Mouse (Mus musculus): ENCODE data around the gene Tcf15. TPM values are rescaled to one million over a fixed set of nuclear protein-coding genes. Genes with fewer than 3 reads are reported as not detected.

The Tcf15 gene
- polyA plus RNA-seq, 1 experiment from 2014 or later, result 3.4 TPM

DNA sequence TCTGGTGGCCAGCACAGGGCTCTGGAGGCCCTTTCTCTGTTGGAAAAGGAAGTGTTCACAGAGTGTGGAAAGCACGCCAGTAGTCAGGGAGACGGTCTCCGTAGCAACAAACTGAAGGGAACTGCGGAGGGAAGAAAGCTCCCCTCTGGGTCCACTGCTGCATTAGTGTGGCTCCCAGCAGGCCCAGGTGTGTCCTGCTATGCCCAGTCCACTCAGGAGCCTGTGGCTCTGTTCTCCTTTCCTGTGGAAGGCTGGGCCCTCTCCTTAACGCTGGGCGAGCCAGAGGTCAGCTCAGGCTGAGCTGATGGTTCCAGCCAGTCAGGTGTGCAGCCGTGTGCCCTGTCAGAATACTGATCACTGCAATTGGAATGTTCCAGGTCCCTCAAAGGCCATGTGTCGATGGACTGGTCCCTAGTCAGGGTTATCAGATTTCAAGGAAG, 24.5 kb downstream of the Tcf15 start:
- ATAC-seq (replicated peaks; ENCODE audit: low FRiP score) (peak; percentile 46; the same call in 1 of the 2 replicates), DNase-seq (ENCODE audit: low spot score) (peak; percentile 69)
- 34% methylated on average over 8 of the region's 8 CpGs for WGBS
- Histone ChIP-seq H3K4me3 (ENCODE audit: low read depth, low read length) (no peak overlapping the region), H3K36me3 (ENCODE audit: control insufficient read depth, insufficient read depth, low read length) (no peaks in the 10 kb centered on the region), H3K4me1 (replicated peaks; ENCODE audit: control insufficient read depth, insufficient read depth, low read length) (no peaks in the 10 kb centered on the region), H3K9me3 (ENCODE audit: control insufficient read depth, low read length) (no peaks in the 10 kb centered on the region; the same call in 1 of the 2 replicates), H3K27me3 (ENCODE audit: control insufficient read depth, insufficient read depth, low read length) (no peaks in the 10 kb centered on the region), H3K4me2 (ENCODE audit: low read depth, low read length, severe bottlenecking) (no peak overlapping the region), H3K27ac (ENCODE audit: low read depth, low read length) (no peak overlapping the region), H3K9ac (ENCODE audit: low read length) (no peak overlapping the region)

DNA sequence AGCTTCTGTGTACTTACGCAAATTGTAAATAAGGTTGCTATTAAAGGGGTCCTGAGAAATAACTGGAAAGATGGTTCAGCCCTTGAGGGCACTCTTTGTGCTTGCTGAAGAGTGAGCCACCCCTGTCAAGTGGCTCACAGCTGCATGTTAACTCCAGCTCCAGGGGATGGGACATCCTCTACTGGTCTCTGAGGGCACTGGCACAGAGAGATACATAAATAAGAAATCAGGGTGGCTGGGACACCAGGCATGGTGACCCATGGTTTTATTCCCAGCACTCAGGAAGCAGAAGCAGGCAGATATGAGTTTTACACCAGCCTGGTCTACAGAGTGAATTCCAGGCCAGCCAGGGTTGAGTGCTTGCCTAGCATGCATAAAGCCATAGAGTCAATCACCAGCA, 26.0 kb downstream of the Tcf15 start:
- no peaks in the 10 kb centered on the region for H3K36me3 ChIP-seq (ENCODE audit: control insufficient read depth, insufficient read depth, low read length)
- DNase-seq (ENCODE audit: low spot score), result no peak
- no peak overlapping the region for H3K4me3 ChIP-seq (ENCODE audit: low read depth, low read length)
- no peaks in the 10 kb centered on the region for H3K27me3 ChIP-seq (ENCODE audit: control insufficient read depth, insufficient read depth, low read length)
- H3K9me3 ChIP-seq (ENCODE audit: control insufficient read depth, low read length), result no peaks in the 10 kb centered on the region; the same call in 1 of the 2 replicates
- H3K4me2 ChIP-seq (ENCODE audit: low read depth, low read length, severe bottlenecking), result no peak overlapping the region
- H3K4me1 ChIP-seq (replicated peaks; ENCODE audit: control insufficient read depth, insufficient read depth, low read length), result no peaks in the 10 kb centered on the region
- H3K9ac ChIP-seq (ENCODE audit: low read length), result no peak overlapping the region
- H3K27ac ChIP-seq (ENCODE audit: low read depth, low read length), result no peak overlapping the region
- ATAC-seq (replicated peaks; ENCODE audit: low FRiP score), result no peak
- WGBS, result 100% methylated on average over 1 of the region's 1 CpGs

DNA sequence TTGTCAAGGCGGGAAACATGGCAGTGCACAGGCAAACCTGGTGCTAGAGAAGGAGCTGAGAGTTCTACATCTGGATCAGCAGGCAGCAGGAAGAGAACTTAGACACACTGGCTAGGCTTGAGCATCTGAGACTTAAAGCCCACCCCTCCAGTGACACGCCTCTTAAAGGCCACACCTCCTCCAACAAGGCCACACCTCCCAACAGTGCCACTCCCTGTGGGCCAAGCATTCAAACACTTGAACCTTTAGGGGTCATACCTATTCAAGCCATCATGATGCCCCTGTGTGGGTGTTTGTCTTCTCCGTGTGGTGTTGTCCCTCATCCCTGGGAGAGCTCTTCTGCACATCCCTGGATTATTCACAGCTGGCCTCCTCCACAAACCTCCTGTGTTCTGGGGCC, 31.5 kb downstream of the Tcf15 start:
- Histone ChIP-seq H3K36me3 (ENCODE audit: control insufficient read depth, insufficient read depth, low read length) (no peaks in the 10 kb centered on the region), H3K4me1 (replicated peaks; ENCODE audit: control insufficient read depth, insufficient read depth, low read length) (no peaks in the 10 kb centered on the region), H3K4me2 (ENCODE audit: low read depth, low read length, severe bottlenecking) (no peak overlapping the region), H3K27me3 (ENCODE audit: control insufficient read depth, insufficient read depth, low read length) (no peaks in the 10 kb centered on the region), H3K9me3 (ENCODE audit: control insufficient read depth, low read length) (no peaks in the 10 kb centered on the region), H3K9ac (ENCODE audit: low read length) (no peak overlapping the region), H3K27ac (ENCODE audit: low read depth, low read length) (no peak overlapping the region), H3K4me3 (ENCODE audit: low read depth, low read length) (no peak overlapping the region)
- ATAC-seq (replicated peaks; ENCODE audit: low FRiP score), result no peak
- WGBS, result 93% methylated on average over 3 of the region's 3 CpGs
- DNase-seq (ENCODE audit: low spot score), result no peak

DNA sequence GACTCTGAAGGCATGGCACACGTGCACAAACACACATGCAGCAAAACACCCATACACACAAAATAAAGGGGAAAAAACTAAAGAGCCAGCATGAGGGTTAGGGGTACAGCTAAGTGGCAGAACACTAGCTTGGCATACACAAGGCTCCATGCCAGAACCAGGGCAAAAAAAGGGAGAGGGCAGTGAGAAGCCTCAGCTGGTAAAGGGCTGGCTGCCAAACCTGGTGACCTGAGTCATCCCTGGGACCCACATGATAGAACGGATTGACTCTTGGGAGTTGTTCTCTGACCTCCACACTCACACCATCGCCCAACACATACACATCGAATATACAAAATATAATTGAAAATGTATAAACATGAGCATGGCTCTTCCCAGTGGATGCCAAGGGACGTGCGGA, 33.3 kb downstream of the Tcf15 start:
- H3K4me3 ChIP-seq (ENCODE audit: low read depth, low read length), result no peak overlapping the region
- H3K36me3 ChIP-seq (ENCODE audit: control insufficient read depth, insufficient read depth, low read length), result no peaks in the 10 kb centered on the region
- no peaks in the 10 kb centered on the region for H3K27me3 ChIP-seq (ENCODE audit: control insufficient read depth, insufficient read depth, low read length)
- no peak for DNase-seq (ENCODE audit: low spot score)
- H3K9ac ChIP-seq (ENCODE audit: low read length), result no peak overlapping the region
- H3K4me1 ChIP-seq (replicated peaks; ENCODE audit: control insufficient read depth, insufficient read depth, low read length), result no peaks in the 10 kb centered on the region
- H3K4me2 ChIP-seq (ENCODE audit: low read depth, low read length, severe bottlenecking), result no peak overlapping the region
- no peaks in the 10 kb centered on the region for H3K9me3 ChIP-seq (ENCODE audit: control insufficient read depth, low read length)
- H3K27ac ChIP-seq (ENCODE audit: low read depth, low read length), result no peak overlapping the region
- no peak for ATAC-seq (replicated peaks; ENCODE audit: low FRiP score)
- 79% methylated on average over 6 of the region's 6 CpGs for WGBS

DNA sequence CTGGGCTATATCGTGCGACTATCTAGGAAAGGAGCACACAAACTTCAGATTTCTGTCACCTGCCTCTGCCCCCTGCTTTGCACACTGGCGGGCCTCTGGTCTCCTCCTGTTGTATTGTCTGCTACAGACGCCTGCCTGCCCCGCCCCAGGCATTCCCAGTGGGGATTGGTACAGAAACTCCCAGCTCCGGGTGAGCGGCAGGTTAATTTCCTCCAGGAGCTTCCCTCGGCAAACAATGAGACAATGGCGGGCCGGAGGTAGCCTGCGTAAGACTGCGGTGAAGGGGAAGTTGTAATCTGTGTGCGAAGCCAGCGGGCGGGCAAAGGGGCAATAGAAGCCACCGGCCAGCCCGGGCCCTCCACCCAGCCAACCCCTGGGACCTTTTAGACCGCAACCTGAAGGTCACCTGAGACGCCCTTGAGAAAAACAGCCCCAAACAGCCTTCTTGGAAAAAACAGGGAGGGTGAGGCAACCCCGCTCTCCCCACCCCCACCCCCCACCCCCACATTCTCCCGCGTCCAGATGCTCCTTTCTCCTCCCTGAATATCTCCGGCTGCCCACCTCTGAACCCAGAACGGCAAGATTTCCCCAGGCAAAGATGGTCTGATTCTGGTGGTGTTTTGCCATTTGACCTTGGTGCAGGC, 33.9 kb downstream of the Tcf15 start:
- Histone ChIP-seq H3K4me3 (ENCODE audit: low read depth, low read length) (no peak overlapping the region), H3K36me3 (ENCODE audit: control insufficient read depth, insufficient read depth, low read length) (no peaks in the 10 kb centered on the region), H3K4me2 (ENCODE audit: low read depth, low read length, severe bottlenecking) (peak overlapping the region; percentile 19; the same call in 1 of the 2 replicates), H3K27me3 (ENCODE audit: control insufficient read depth, insufficient read depth, low read length) (no peaks in the 10 kb centered on the region), H3K9me3 (ENCODE audit: control insufficient read depth, low read length) (no peaks in the 10 kb centered on the region), H3K27ac (ENCODE audit: low read depth, low read length) (no peak overlapping the region), H3K4me1 (replicated peaks; ENCODE audit: control insufficient read depth, insufficient read depth, low read length) (no peaks in the 10 kb centered on the region), H3K9ac (ENCODE audit: low read length) (0 out of 2 replicates have a peak overlapping the region, but pooled peaks have one; percentile 20)
- ATAC-seq (replicated peaks; ENCODE audit: low FRiP score) (0 out of 2 replicates have a peak, but pooled peaks have one; percentile 10), DNase-seq (ENCODE audit: low spot score) (peak; percentile 59)
- 7% methylated on average over 24 of the region's 24 CpGs for WGBS

DNA sequence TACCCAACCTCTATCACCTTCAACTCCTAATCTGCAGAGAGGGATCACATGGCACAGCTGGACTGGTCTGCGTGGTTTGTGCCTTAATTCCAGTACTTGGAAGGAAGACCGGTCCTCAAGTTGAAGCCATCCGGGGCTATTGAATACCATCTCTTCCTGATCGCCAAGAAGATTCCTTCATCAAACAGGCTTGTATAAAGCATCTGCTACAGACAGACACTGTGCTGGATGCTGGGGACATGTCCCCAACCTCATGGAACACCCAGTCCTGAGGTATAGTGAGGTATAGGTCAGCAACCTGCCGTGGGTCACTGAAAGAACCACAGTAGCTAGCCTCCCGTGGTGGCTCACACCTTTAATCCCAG, 34.4 kb downstream of the Tcf15 start:
- Histone ChIP-seq H3K9me3 (ENCODE audit: control insufficient read depth, low read length) (no peaks in the 10 kb centered on the region), H3K36me3 (ENCODE audit: control insufficient read depth, insufficient read depth, low read length) (no peaks in the 10 kb centered on the region), H3K27me3 (ENCODE audit: control insufficient read depth, insufficient read depth, low read length) (no peaks in the 10 kb centered on the region), H3K4me3 (ENCODE audit: low read depth, low read length) (no peak overlapping the region), H3K4me1 (replicated peaks; ENCODE audit: control insufficient read depth, insufficient read depth, low read length) (no peaks in the 10 kb centered on the region), H3K4me2 (ENCODE audit: low read depth, low read length, severe bottlenecking) (no peak overlapping the region), H3K9ac (ENCODE audit: low read length) (no peak overlapping the region), H3K27ac (ENCODE audit: low read depth, low read length) (no peak overlapping the region)
- 68% methylated on average over 6 of the region's 6 CpGs for WGBS
- DNase-seq (ENCODE audit: low spot score) (no peak), ATAC-seq (replicated peaks; ENCODE audit: low FRiP score) (no peak)

DNA sequence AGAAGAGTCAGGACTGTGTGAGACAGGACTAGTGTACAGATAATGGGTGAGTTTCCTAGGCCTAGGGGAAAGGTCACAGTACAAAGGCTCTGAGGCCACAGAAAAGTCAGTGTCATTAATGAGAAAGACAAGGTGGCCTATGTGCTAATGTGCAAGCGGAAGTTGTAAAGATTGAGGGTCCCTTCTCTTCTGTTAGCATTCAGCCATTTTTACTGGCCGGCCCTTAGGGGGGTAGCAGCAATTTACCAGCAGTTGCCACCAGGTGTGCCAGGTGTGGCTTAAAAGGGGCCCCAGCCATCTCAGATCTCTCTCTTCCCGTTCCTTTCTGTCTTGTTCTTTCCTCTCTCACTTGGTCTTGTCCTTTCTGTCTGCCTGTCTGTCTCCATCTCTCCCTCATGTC, 35.0 kb downstream of the Tcf15 start:
- no peaks in the 10 kb centered on the region for H3K9me3 ChIP-seq (ENCODE audit: control insufficient read depth, low read length)
- no peaks in the 10 kb centered on the region for H3K4me1 ChIP-seq (replicated peaks; ENCODE audit: control insufficient read depth, insufficient read depth, low read length)
- H3K4me3 ChIP-seq (ENCODE audit: low read depth, low read length), result no peak overlapping the region
- DNase-seq (ENCODE audit: low spot score) (no peak), ATAC-seq (replicated peaks; ENCODE audit: low FRiP score) (no peak)
- WGBS, result 92% methylated on average over 3 of the region's 3 CpGs
- H3K36me3 ChIP-seq (ENCODE audit: control insufficient read depth, insufficient read depth, low read length), result no peaks in the 10 kb centered on the region
- H3K9ac ChIP-seq (ENCODE audit: low read length), result no peak overlapping the region
- no peak overlapping the region for H3K27ac ChIP-seq (ENCODE audit: low read depth, low read length)
- H3K27me3 ChIP-seq (ENCODE audit: control insufficient read depth, insufficient read depth, low read length), result no peaks in the 10 kb centered on the region
- no peak overlapping the region for H3K4me2 ChIP-seq (ENCODE audit: low read depth, low read length, severe bottlenecking)

DNA sequence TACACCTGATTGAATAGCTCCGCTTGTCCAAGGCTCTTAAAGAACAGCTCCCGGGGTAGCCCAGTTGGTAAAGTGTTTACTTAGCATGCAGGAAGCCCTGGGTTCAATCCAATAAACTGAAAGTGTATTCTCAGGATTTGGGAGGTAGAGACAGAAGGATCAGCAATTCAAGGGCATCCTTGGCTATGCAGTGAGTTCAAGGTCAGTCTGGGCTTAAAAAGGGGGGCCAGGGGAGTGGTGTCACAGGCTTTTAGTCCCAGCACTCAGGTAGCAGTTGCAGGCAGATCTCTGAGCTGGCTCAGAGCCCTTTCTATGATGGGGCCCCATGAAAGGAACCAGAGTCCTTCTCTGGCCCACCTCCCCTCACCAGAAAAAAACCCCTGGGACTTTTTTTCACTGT, 35.9 kb downstream of the Tcf15 start:
- Histone ChIP-seq H3K4me2 (ENCODE audit: low read depth, low read length, severe bottlenecking) (no peak overlapping the region), H3K4me1 (replicated peaks; ENCODE audit: control insufficient read depth, insufficient read depth, low read length) (no peaks in the 10 kb centered on the region), H3K4me3 (ENCODE audit: low read depth, low read length) (no peak overlapping the region), H3K27me3 (ENCODE audit: control insufficient read depth, insufficient read depth, low read length) (no peaks in the 10 kb centered on the region), H3K9me3 (ENCODE audit: control insufficient read depth, low read length) (no peaks in the 10 kb centered on the region), H3K9ac (ENCODE audit: low read length) (no peak overlapping the region), H3K36me3 (ENCODE audit: control insufficient read depth, insufficient read depth, low read length) (no peaks in the 10 kb centered on the region), H3K27ac (ENCODE audit: low read depth, low read length) (no peak overlapping the region)
- DNase-seq (ENCODE audit: low spot score) (no peak), ATAC-seq (replicated peaks; ENCODE audit: low FRiP score) (no peak)
- WGBS, result 90% methylated on average over 2 of the region's 2 CpGs

DNA sequence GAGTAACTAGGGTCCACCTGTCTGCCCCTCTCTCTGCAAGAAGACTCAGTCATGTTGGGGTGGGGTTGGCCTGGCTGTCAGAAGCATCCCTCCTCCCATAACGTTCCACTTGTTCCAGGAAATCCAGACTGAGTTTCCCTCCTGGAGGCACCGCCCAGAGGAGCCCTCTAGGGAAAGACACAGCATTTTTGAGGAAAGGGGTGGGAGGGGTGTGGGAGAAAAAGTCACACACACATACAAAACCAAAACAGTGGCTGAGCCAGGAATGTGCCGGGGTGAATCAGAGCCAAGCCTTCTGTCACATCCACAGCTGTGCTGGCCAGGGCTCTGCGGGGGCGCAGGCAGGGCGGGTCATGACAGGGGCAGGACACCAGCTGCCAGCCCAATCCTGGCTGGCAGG, 37.0 kb downstream of the Tcf15 start:
- H3K9me3 ChIP-seq (ENCODE audit: control insufficient read depth, low read length), result no peaks in the 10 kb centered on the region
- WGBS, result 86% methylated on average over 6 of the region's 6 CpGs
- H3K4me1 ChIP-seq (replicated peaks; ENCODE audit: control insufficient read depth, insufficient read depth, low read length), result no peaks in the 10 kb centered on the region
- H3K27ac ChIP-seq (ENCODE audit: low read depth, low read length), result no peak overlapping the region
- ATAC-seq (replicated peaks; ENCODE audit: low FRiP score) (no peak), DNase-seq (ENCODE audit: low spot score) (no peak)
- no peaks in the 10 kb centered on the region for H3K36me3 ChIP-seq (ENCODE audit: control insufficient read depth, insufficient read depth, low read length)
- H3K4me3 ChIP-seq (ENCODE audit: low read depth, low read length), result no peak overlapping the region
- no peaks in the 10 kb centered on the region for H3K27me3 ChIP-seq (ENCODE audit: control insufficient read depth, insufficient read depth, low read length)
- no peak overlapping the region for H3K9ac ChIP-seq (ENCODE audit: low read length)
- no peak overlapping the region for H3K4me2 ChIP-seq (ENCODE audit: low read depth, low read length, severe bottlenecking)
